Mouse (Mus musculus): ENCODE measurements around the gene Scarb1. TPM values are rescaled to one million over a fixed set of nuclear protein-coding genes. Genes with fewer than 3 reads are reported as not detected.

Gene Scarb1
- polyA plus RNA-seq, 1 experiment: 13.2 TPM

Other genes with a start within 250 kb of the Scarb1 start
- 20.9 and 22.8 TPM in 2 replicates for gene Ncor2, start 161.9 kb downstream of the Scarb1 start, polyA plus RNA-seq (2012; rRNA removed)
- gene Gm10382, start 48.2 kb upstream of the Scarb1 start, polyA plus RNA-seq (2012; rRNA removed): 0.18 TPM in 1 of 2 replicates, not detected in the other
- 628 and 848 TPM in 2 replicates for gene Ubc, start 49.1 kb upstream of the Scarb1 start, polyA plus RNA-seq (2012; rRNA removed)
- 16.4 and 19.5 TPM in 2 replicates for gene Dhx37, start 93.0 kb upstream of the Scarb1 start, polyA plus RNA-seq (2012; rRNA removed)
- gene Bri3bp, start 100.5 kb upstream of the Scarb1 start, polyA plus RNA-seq (2012; rRNA removed): 9.2 and 13.8 TPM in 2 replicates
- gene Aacs, start 134.7 kb upstream of the Scarb1 start, polyA plus RNA-seq (2012; rRNA removed): 51.1 and 58.6 TPM in 2 replicates
- gene Tmem132b, start 190.7 kb upstream of the Scarb1 start, polyA plus RNA-seq (2012; rRNA removed): 0.12 and 0.16 TPM in 2 replicates